Mouse (Mus musculus): ENCODE measurements at regions not wholly inside any gene's neighbourhood (a gene's known extent, or its start where the extent isn't known, plus 50 kb on each side); places are given as distances from the start of the nearest gene placed in this dataset.

DNA sequence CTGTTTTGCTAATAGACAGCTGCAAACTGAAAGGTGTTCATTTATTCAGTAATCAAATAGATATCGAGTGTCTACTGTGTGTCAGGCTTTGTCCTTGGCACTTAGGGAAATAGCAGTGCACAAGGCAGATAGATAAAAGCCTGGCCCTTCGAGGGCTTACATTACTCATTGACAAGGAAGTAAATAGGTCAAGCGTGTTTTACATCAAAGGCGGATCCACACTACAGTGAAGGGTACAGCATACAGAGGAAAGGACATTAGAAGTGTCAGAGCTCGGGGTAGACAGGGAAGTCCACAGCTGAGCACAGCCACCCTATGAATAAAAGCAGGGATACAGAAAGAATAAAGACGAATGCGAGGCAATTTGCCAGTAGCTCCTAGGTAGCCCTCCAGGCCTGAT is 251.6 kb upstream of the Zfp703 start:
- Histone ChIP-seq H3K4me3 (ENCODE audit: low read depth, low read length) (no peak overlapping the region), H3K36me3 (ENCODE audit: control insufficient read depth, insufficient read depth, low read length) (no peaks in the 10 kb centered on the region), H3K27me3 (ENCODE audit: control insufficient read depth, insufficient read depth, low read length) (no peaks in the 10 kb centered on the region), H3K27ac (replicated peaks) (no peak overlapping the region), H3K9ac (ENCODE audit: low read length) (no peak overlapping the region), H3K4me1 (replicated peaks; ENCODE audit: control insufficient read depth, insufficient read depth) (no peaks in the 10 kb centered on the region), H3K4me2 (replicated peaks; ENCODE audit: low read depth) (no peak overlapping the region), H3K9me3 (ENCODE audit: control insufficient read depth, low read length) (no peaks in the 10 kb centered on the region)
- no peak for DNase-seq (ENCODE audit: low spot score)
- peak; percentile 89 for ATAC-seq (ENCODE audit: low FRiP score, low TSS enrichment)
- WGBS: 45% methylated on average over 7 of the region's 7 CpGs
- TF ChIP-seq CTCF (IDR thresholded peaks at IDR 0.05; ENCODE audit: low read depth): no peak
- TF ChIP-seq EP300 (optimal IDR thresholded peaks at IDR 0.05): no peak

DNA sequence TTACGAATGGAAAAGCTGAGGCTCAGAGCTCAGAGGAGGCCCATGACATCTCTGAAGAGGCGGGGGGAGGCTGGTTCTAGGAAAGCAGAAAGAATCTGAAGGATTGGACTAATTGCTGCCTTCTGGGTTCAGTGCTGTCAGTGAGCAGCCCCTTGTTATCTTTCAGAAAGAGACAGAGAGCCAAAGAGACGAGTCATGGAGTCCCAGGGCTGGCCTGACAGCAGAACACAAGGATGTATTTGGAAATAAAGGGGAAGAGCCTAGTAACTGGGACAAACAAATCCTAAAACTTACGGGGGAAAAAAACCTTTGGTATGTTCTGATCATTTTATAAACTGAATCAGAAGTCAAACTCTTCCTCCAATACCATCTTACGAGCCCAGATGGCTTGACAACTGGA is 247.8 kb upstream of the Zfp703 start:
- no peak overlapping the region for H3K4me2 ChIP-seq (replicated peaks; ENCODE audit: low read depth)
- DNase-seq (ENCODE audit: low spot score) (no peak), ATAC-seq (ENCODE audit: low FRiP score, low TSS enrichment) (no peak)
- WGBS: 80% methylated on average over 5 of the region's 5 CpGs
- TF ChIP-seq CTCF (IDR thresholded peaks at IDR 0.05; ENCODE audit: low read depth) (no peak), EP300 (optimal IDR thresholded peaks at IDR 0.05) (no peak)
- no peak overlapping the region for H3K9ac ChIP-seq (ENCODE audit: low read length)
- H3K9me3 ChIP-seq (ENCODE audit: control insufficient read depth, low read length): no peaks in the 10 kb centered on the region
- H3K4me1 ChIP-seq (replicated peaks; ENCODE audit: control insufficient read depth, insufficient read depth): no peaks in the 10 kb centered on the region
- H3K4me3 ChIP-seq (ENCODE audit: low read depth, low read length): no peak overlapping the region
- H3K27ac ChIP-seq (replicated peaks): no peak overlapping the region
- H3K36me3 ChIP-seq (ENCODE audit: control insufficient read depth, insufficient read depth, low read length): no peaks in the 10 kb centered on the region
- H3K27me3 ChIP-seq (ENCODE audit: control insufficient read depth, insufficient read depth, low read length): no peaks in the 10 kb centered on the region

DNA sequence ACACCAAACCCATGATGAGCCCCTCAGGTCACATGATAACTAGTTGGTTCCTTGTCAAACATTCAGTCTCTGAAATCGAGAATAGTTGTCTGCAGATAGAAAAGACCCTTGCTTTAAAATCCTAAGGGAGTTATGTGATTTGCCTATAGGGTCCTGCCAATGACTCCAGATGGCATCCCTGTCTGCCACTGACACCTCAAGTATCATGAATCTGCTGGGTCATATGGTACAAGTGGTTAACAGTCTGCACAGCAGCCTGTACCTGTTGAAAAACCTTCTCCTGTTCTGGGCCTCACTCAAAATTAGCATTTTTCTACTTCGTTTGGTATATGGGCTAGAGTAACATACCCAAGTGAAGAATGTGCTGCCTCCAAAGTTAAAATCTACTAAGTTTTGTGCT is 246.0 kb upstream of the Zfp703 start:
- 85% methylated on average over 2 of the region's 2 CpGs for WGBS

DNA sequence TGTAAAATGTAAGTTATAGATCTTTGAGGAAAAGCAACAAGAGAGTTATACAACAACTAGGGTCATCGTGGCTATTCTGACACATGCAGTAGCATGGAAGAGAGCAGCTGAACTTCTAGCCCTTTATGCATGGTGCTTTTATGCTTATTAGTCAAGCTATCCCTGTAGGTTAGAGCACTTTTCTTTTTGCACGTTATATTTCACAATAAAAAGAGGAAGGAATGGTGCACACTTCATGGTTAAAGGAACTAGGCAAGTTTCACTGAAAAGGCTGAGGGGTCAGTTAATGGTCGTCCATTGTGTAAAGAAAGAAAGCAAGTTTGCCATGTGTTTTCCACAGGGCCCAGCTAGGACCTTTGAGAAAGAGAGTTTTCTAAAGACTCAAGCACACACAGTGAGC is 232.7 kb upstream of the Zfp703 start:
- ATAC-seq (ENCODE audit: low FRiP score, low TSS enrichment) (no peak), DNase-seq (ENCODE audit: low spot score) (no peak)
- H3K4me1 ChIP-seq (replicated peaks; ENCODE audit: control insufficient read depth, insufficient read depth): 0 out of 2 replicates have a peak, but pooled peaks cover 3% of the 10 kb centered on the region
- WGBS: 79% methylated on average over 3 of the region's 3 CpGs
- no peak overlapping the region for H3K27ac ChIP-seq (replicated peaks)
- no peaks in the 10 kb centered on the region for H3K9me3 ChIP-seq (ENCODE audit: control insufficient read depth, low read length)
- no peak overlapping the region for H3K4me2 ChIP-seq (replicated peaks; ENCODE audit: low read depth)
- TF ChIP-seq EP300 (optimal IDR thresholded peaks at IDR 0.05): no peak
- no peak for TF ChIP-seq CTCF (IDR thresholded peaks at IDR 0.05; ENCODE audit: low read depth)
- H3K4me3 ChIP-seq (ENCODE audit: low read depth, low read length): no peak overlapping the region
- no peak overlapping the region for H3K9ac ChIP-seq (ENCODE audit: low read length)
- H3K36me3 ChIP-seq (ENCODE audit: control insufficient read depth, insufficient read depth, low read length): no peaks in the 10 kb centered on the region
- no peaks in the 10 kb centered on the region for H3K27me3 ChIP-seq (ENCODE audit: control insufficient read depth, insufficient read depth, low read length)

More for the DNA sequence above, 246.0 kb upstream of the Zfp703 start:
- Histone ChIP-seq H3K4me2 (replicated peaks; ENCODE audit: low read depth) (no peak overlapping the region), H3K27me3 (ENCODE audit: control insufficient read depth, insufficient read depth, low read length) (no peaks in the 10 kb centered on the region), H3K4me1 (replicated peaks; ENCODE audit: control insufficient read depth, insufficient read depth) (no peaks in the 10 kb centered on the region), H3K27ac (replicated peaks) (no peak overlapping the region), H3K9ac (ENCODE audit: low read length) (no peak overlapping the region), H3K9me3 (ENCODE audit: control insufficient read depth, low read length) (no peaks in the 10 kb centered on the region), H3K36me3 (ENCODE audit: control insufficient read depth, insufficient read depth, low read length) (no peaks in the 10 kb centered on the region), H3K4me3 (ENCODE audit: low read depth, low read length) (no peak overlapping the region)
- ATAC-seq (ENCODE audit: low FRiP score, low TSS enrichment) (no peak), DNase-seq (ENCODE audit: low spot score) (no peak)
- no peak for TF ChIP-seq CTCF (IDR thresholded peaks at IDR 0.05; ENCODE audit: low read depth)
- no peak for TF ChIP-seq EP300 (optimal IDR thresholded peaks at IDR 0.05)

DNA sequence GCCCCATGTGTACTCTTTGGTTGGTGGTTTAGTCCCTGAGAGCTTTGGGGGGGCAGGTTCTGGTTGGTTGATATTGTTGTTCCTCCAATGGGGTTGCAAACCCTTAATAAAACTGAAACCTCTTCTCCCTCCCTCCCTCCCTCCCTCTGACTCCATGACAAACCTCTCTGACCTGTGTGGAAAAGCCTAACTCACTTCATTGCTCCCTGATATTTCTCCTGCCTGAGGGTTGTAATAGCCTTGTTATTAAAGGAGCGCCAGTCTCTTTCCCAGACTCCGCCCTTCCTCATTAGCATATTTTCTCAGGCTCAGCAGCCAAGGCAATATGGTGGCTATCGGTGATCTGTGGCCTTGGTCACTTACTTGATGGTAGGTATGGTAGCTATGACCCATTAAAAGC is 230.3 kb upstream of the Zfp703 start:
- H3K9ac ChIP-seq (ENCODE audit: low read length): no peak overlapping the region
- H3K4me2 ChIP-seq (replicated peaks; ENCODE audit: low read depth): no peak overlapping the region

DNA sequence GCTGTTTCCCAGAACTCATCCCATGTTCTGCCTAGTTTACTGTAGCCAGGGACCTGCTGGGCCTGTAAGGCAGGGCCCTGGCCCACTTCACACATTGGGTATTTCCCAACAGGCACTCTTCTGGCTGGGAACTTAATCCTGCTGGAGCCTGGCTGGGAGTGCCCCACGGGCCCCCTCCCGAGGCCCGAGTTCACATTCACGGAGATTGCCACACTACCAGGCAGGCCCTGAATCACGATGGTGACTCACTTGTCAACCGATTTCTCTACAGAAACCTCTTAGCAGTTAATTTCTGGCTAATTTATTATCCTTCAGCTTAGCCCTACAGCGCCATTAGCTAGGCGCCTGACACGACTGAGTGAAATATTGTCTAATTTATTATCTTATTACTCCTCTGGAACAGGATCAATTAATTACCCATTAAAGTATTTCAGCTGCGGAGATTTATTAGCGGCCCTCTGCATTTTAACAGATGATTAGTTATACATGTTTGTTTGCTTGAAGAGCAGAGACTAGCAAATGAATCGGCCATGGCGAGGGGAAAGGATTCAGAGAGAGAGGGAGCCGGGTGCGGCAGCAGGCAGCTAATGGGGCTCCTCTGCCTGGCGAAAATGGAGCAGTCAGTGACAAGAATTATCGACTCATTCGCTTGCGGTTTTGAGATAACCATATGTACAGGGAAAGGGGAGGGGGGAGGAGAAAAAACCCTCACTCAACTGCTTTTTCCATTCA is 229.7 kb upstream of the Zfp703 start:
- H3K4me1 ChIP-seq (replicated peaks; ENCODE audit: control insufficient read depth, insufficient read depth): 0 out of 2 replicates have a peak, but pooled peaks cover 3% of the 10 kb centered on the region
- DNase-seq (ENCODE audit: low spot score): peak; percentile 62
- H3K4me3 ChIP-seq (ENCODE audit: low read depth, low read length): no peak overlapping the region
- peak; percentile 91 for ATAC-seq (ENCODE audit: low FRiP score, low TSS enrichment)
- H3K9me3 ChIP-seq (ENCODE audit: control insufficient read depth, low read length): no peaks in the 10 kb centered on the region
- H3K27ac ChIP-seq (replicated peaks): no peak overlapping the region
- H3K9ac ChIP-seq (ENCODE audit: low read length): no peak overlapping the region
- no peaks in the 10 kb centered on the region for H3K36me3 ChIP-seq (ENCODE audit: control insufficient read depth, insufficient read depth, low read length)
- no peaks in the 10 kb centered on the region for H3K27me3 ChIP-seq (ENCODE audit: control insufficient read depth, insufficient read depth, low read length)
- TF ChIP-seq EP300 (optimal IDR thresholded peaks at IDR 0.05) (no peak), CTCF (IDR thresholded peaks at IDR 0.05; ENCODE audit: low read depth) (peak; percentile 16; the same call in 1 of the 2 replicates)
- 26% methylated on average over 19 of the region's 19 CpGs for WGBS
- no peak overlapping the region for H3K4me2 ChIP-seq (replicated peaks; ENCODE audit: low read depth)

More for the DNA sequence above, 230.3 kb upstream of the Zfp703 start:
- WGBS: 74% methylated on average over 3 of the region's 3 CpGs
- H3K27ac ChIP-seq (replicated peaks): no peak overlapping the region
- DNase-seq (ENCODE audit: low spot score): no peak
- H3K9me3 ChIP-seq (ENCODE audit: control insufficient read depth, low read length): no peaks in the 10 kb centered on the region
- no peaks in the 10 kb centered on the region for H3K27me3 ChIP-seq (ENCODE audit: control insufficient read depth, insufficient read depth, low read length)
- 0 out of 2 replicates have a peak, but pooled peaks cover 3% of the 10 kb centered on the region for H3K4me1 ChIP-seq (replicated peaks; ENCODE audit: control insufficient read depth, insufficient read depth)
- H3K4me3 ChIP-seq (ENCODE audit: low read depth, low read length): no peak overlapping the region
- ATAC-seq (ENCODE audit: low FRiP score, low TSS enrichment): peak; percentile 31; the same call in 1 of the 2 replicates
- H3K36me3 ChIP-seq (ENCODE audit: control insufficient read depth, insufficient read depth, low read length): no peaks in the 10 kb centered on the region
- TF ChIP-seq EP300 (optimal IDR thresholded peaks at IDR 0.05): no peak
- TF ChIP-seq CTCF (IDR thresholded peaks at IDR 0.05; ENCODE audit: low read depth): no peak
